Mouse (Mus musculus): Measurements from ENCODE around the gene Atic.

Atic gene

GRCm38 (mm10) chr1:71594268-71594667, 37.3 kb downstream of the Atic start:
- no peak for DNase-seq (ENCODE audit: low spot score)

- DNase-seq (ENCODE audit: low spot score): no peak
Measured at GRCm38 (mm10) chr1:71595365-71595764, 38.4 kb downstream of the Atic start.

- no peak for DNase-seq (ENCODE audit: low spot score)
Measured at GRCm38 (mm10) chr1:71605751-71606150, 48.8 kb downstream of the Atic start.

- DNase-seq (ENCODE audit: low spot score): no peak
Measured at GRCm38 (mm10) chr1:71606600-71607325, 49.8 kb downstream of the Atic start.

- DNase-seq (ENCODE audit: low spot score): no peak
Measured at GRCm38 (mm10) chr1:71609057-71609775, 52.3 kb downstream of the Atic start.

- DNase-seq (ENCODE audit: low spot score): no peak
Measured at GRCm38 (mm10) chr1:71609916-71610315, 53.0 kb downstream of the Atic start.

- no peak for DNase-seq (ENCODE audit: low spot score)
Measured at GRCm38 (mm10) chr1:71612256-71612655, 55.3 kb downstream of the Atic start.

GRCm38 (mm10) chr1:71614545-71615246, 57.7 kb downstream of the Atic start:
- no peak for DNase-seq (ENCODE audit: low spot score)

- no peak for DNase-seq (ENCODE audit: low spot score)
Measured at GRCm38 (mm10) chr1:71621526-71621925, 64.6 kb downstream of the Atic start.

GRCm38 (mm10) chr1:71623625-71624024, 66.7 kb downstream of the Atic start:
- no peak for DNase-seq (ENCODE audit: low spot score)

All from ovary, postnatal 36 days (tissue).